Mouse (Mus musculus): Measurements from ENCODE around the gene Ascl4.
A peak's percentile ranks its signal among the peaks of the same experiment; 100 is the strongest.

Gene Ascl4

DNA sequence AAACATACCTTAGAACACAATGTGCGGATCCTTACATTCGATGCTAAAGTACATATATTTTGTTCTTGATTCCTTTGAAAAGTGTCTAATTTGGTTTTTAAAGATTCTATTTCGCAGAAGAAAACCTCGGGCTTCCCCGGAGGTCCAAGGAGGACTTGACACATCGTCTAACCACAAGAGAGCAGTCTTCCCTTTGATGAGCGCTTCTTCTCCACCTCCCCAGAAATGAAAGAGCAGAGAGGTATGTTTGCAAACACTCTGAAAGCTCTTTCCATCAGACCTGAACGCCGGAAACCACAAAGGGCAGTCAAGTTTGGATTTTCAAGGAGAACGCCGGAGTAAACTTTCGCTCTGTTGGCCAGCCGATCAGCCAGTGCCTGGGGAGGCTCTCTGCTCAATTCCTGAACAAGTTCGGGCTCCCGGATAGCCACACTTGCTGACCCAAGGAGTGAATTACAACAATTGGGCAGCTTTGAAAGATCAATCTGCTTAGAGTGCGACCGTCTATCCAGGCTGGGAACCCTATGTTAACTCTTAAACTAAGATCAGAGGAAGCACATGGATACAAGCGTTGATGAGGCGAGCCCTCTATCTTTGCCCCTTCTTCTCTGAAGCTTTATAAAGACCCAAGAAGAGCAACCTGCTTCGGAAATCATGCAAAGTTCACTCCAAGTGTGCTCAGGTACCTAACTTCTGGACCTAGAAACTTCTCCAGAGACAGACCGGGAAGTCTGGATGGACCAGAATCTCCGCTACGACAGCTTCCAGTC, at the start of gene Ascl4:
Gene Ascl4, plus strand, starts transcription at position 6 of the 770 bp plus-strand sequence.
- DNase-seq (ENCODE audit: low spot score in 2 of 2) = peak; percentile 23 to 27

DNA sequence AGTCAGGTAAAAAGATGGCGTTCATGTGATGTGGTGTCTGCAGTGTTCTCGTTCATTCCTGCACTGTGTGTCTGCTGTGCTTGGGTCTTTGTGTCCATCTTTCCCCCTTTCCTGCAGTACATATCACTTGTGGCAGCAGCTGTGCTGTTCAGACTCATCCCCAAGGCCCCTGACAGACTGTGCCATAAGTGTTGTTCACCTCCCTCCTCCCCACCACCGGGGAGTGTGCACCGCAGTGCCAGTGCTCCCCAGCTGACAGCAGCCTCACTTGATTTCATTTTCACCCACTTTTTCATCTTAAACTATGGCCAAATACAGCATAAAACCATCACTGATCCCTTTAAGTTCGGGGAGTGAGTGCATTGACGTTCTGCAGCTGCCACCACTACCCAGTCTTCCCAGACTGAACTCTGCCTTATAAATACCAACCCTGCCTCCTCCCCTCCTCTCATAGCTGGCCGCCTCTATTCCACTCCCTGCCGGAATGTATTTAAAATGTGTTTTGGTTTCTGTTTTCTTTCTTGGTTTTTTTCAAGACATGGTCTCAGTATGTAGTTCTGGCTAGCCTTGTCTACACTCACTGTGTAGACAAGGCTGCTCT, 47.5 kb upstream of the Ascl4 start:
- no peak for DNase-seq (ENCODE audit: low spot score in 2 of 2)

DNA sequence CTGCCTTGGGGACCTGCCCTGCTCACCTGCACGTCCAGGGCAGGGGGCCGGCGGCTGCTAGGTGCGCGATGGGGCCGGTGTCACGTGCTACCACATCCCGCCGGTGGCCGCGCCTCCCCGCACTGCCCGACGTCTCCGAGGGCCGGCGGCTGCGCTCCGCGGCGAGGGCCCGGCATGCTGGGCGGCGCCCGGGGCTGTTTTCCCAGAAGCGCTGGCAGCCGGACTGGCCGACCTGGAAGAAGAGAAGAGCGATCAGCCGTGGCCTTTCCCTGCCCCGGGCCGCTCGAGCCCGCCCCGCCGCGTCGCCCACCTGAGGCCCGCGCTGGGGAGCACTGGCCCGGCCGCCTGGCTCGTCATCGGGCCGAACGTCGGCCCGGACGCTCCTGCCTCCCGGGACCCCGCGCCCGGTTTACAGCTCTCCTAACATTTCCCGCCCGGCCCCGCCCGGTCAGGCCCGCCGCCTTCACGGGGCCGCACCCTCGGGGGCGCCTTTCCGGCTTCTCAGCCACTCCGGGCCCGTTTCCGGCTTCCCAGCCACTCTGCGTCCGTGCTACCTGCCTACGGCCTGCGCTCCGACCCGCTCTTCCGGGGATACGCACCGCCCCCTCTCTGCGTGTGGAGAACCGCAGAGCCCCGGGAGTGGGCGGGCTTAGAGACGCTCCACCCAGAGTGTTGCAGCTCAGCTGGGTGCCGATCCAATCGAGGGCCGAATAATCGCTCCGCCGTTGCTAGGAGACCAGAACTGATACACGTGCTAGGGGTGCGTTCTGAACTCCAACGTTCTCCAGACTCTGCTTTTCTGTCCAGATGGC, 10.8 kb upstream of the Ascl4 start, which contains the start of gene Prdm4:
Gene Prdm4, minus strand, starts transcription at position 645 of the 812 bp plus-strand sequence.
- peak; percentile 98 for DNase-seq (ENCODE audit: low spot score in 2 of 2)

DNA sequence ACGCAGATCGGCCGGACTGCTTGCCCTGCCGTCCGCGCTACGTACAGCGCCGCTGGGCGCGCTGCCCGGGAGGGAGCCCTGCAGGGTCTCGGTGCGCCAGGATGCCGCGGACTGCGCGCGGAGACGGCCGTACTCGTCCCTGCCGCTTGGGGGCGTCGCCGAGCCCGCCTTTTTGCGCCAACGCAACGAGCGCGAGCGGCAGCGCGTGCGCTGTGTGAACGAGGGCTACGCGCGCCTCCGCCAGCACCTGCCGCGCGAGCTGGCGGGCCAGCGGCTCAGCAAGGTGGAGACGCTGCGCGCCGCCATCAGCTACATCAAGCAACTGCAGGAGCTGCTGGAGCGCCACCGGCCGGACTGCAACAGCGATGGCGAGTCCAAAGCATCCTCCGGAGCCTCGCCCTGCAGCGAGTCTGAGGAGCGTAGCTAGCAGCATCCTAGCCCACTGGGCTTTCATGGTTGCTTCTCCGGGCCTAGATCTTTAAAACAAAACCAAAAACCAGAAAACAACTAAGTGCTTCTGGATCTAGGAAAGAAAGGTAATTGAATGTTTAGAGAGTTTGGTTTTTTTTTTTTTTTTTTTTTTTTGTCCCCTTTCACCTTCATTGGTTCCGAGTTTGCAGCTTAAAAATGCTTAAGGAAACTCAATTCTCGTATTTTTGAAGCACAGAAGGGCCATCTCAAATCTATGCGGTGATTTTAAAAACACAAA, 1.2 kb downstream of the Ascl4 start:
- DNase-seq (ENCODE audit: low spot score in 2 of 2) = peak; percentile 80

DNA sequence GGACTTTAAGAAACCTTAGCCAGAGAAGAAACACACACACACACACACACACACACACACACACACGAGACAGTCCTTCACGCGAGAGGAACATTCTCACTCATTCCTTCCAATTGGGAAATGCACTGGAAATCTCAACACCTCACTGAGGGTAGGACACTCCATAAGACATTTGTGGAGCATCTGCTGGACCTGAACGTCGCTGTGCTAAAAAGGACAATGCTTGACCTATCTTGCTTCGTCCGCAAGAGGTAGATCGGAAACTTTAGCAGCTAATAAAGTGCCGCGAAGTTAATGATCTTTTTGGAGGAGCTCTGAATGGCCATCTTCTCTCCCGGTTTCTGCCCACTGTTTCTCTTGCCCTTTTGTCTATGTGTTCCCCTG, 1.7 kb downstream of the Ascl4 start:
- DNase-seq (ENCODE audit: low spot score in 2 of 2) = peak in 1 of 2 experiments; percentile 10

DNA sequence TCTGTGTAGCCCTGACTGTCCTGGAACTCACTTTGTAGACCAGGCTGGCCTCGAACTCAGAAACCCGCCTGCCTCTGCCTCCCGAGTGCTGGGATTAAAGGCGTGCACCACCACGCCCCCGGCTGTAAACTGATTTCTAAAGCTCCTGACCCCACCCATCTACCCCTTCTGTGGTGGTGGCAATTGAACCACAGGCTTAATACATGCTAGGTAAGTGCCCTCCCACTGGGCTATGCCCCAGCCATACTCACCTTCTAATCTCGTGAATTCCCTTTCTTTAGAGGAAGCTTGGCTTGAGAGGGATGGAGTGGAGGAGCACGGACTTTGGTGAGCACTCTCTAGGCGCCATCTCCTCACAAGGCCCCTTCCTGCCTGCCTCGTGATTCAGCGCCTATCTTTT, 2.5 kb downstream of the Ascl4 start:
- DNase-seq (ENCODE audit: low spot score in 2 of 2) = no peak

DNA sequence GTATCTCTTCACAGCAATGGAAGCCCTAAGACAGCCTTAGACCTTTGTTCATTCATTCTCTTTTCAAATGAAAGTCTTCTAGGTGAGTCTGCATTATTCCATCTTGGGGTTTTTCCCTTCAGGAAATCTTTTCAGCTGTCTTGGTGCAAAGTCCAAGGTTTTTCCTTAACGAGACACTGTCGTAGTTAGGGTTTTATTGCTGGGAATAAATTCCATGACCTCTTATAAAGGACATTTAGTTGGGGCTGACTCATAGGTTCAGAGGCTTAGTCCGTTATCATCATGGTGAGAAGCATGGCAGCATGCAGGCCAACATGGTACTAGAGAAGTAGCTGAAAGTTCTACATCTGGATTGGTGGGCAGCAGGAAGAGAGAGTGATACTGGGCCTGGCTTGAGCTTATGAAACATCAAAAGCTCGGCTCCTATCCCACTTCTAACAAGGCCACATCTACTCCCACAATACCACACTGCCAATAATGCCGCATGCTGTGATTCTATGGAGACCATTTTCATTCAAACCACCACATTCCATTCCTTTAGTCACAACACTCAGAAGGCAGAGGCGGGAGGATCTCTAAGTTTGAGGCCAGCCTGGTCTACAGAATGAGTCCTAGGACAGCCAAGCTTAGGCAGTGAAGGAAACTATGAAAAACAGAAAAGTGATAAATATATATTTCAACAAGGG, 8.9 kb downstream of the Ascl4 start:
- no peak for DNase-seq (ENCODE audit: low spot score in 2 of 2)

DNA sequence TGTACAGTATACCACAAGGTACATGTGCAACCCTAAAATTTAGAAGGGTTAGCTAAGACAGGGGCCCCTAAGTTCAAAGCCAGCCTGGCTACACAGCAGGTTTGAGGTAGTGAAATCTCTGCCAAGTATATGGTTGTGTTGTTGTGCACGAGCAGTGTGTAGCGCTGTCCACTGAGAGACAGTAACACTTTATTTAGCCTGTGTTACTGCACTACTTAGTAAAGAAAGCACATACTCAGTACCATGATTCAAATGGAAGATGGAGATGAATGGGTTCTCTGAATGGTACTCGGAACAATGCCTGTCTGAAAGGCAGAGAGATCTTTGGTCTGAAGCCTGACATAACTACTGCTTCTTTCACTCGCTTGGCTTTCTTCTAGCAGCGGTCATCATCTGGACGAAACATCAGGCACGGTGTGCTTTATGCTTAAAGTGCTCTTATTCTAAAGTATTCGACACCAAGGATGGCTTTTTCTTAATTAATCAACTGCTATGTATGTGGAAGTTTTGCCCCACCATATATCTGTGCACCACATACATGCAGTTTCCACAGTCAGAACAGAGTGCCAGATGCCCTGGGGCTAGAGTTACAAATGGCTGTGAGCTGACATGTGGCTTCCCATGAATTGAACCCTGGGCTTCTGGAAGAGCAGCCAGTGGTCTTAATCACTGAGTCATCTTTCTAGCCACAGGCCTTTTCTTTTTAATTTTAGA, 21.2 kb downstream of the Ascl4 start:
- DNase-seq (ENCODE audit: low spot score in 2 of 2) = no peak

DNA sequence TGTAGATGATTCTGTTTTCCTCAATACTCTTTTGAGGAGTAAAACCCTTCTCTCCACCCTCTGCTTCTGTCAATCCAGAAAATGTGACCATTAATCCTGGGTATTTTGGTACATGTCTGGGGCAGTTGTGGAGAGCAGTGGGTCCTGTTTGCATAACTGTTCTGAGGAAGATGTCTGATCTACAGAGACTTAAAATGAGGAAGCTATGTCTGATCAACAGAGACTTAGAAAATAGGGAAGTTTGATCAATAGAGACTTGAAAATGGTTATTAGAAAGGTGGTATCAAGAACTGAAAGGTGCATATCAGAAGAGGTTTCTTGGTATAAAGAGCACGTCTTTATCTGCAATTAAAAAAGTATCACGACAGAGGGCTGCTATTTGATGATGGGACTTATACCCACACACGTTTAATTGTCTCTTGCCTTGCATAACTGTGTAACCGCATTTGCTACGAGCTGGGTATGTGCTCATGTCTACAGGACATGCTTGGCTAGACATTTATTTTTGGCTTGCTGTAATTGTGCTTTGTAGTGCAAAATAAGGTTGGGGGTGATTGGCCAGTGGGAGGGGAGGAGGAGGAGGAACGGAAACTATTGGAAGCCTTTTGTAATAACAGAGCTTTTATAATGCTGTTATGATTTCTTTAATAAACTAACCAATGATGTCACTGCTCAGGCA, 24.4 kb downstream of the Ascl4 start:
- DNase-seq (ENCODE audit: low spot score in 2 of 2) = no peak

DNA sequence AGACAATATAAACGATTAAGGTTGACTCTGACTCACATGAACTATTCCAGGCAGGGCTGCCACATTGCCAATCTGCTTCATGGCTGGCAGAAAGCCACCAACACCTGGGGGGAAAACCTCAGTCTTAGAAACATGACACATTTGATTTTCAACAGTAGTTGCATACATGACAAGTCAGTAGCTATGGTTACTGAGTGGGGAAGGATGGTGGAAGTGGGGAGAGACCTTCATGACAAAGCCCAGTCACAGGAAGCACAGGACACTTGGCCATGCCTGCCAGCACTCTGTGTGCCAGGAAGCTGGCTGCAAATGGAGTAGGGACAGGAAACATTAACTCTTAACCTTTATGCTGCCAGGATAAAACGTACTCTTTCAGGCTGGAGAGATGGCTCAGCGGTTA, 25.9 kb downstream of the Ascl4 start:
- no peak for DNase-seq (ENCODE audit: low spot score in 2 of 2)

DNA sequence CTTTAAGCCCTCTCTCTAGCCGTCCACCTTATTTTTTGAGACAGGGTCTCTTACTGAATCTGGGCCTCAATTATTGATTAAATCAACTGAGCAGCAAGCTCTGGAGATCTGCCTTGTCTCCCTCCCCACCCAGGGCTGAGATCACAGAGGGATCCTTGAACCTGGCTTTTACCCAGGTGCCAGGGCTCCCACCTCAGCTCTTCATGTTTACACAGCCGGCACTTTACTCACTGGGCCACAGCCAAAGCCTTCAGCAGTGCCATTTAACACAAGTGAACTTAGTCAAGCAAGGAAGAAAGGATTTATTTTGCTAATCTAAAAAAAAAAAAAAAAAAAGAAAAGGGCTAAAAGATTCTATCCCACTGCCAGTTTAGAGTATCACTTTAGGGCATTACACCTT, 26.9 kb downstream of the Ascl4 start:
- DNase-seq (ENCODE audit: low spot score in 2 of 2) = no peak

DNA sequence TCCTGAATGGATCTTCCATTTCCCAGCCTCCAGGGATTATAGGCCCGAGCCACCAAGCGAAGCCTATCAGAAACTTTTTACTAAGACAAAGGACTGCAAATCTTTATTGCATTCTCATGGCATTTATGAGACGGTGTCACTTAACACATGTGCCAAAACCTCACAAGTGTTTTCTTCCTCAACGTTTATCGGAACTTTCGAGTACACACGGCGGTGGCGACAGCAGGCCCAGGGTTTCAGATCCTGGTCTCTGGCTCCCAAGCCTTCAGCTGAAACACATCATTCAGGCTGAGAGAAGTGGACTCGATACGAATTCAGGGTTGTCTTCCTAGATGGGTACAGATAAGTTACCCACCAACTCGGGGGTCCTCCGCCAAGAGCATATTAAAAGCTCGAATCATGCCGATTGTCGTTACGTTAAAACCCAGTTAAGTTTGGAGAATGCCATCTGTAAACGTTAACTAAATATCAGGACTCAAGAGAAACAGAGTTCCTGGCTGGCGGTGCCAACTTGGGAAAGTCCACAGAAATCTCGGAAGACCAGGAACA, 29.5 kb downstream of the Ascl4 start:
- no peak for DNase-seq (ENCODE audit: low spot score in 2 of 2)

DNA sequence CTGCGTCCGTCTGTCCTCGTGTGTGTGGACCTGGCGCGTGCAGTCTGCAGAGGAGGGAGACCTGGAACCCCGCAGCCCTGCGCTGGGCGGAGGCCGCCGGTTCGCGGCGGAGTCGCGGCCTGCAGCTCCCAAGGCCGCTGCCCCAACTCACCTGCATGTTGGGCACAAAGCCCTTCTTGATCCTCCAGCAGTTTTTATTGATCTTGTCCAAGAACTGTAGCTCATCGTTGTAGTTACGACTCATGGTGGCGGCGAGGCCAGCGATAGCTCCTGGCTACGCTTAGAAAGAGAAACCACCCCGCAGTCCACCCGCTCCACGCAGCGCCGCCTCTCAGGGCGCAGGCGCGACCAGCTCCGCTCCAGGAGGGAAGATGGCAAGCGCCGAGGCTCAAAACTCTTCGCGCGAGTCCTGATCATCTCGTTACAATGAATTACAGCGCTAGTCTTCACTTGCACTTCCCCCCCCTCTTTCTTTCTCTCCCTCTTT, 30.0 kb downstream of the Ascl4 start, which contains the start of gene Rtcb:
Gene Rtcb, minus strand, starts transcription at position 360 of the 487 bp plus-strand sequence.
- peak; percentile 98 to 100 for DNase-seq (ENCODE audit: low spot score in 2 of 2)

DNA sequence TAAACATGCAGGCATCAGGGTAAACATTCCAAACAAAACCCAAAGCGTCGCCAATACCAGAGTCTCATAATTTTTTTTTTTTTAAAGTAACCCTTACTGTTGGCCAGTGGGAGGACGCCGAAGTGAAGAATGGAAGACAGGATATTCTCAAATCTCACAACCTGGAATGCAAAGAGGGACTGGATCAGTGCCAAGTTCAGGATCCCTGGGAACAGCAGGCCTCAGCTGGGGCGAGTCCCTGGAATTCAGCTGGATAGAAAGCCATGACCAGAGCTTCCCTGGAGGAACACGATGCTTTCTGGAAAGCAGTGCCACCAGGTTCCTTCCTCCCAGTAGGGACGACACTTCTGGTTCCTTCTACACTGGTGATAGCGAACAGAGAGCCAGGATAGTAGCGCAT, 35.4 kb downstream of the Ascl4 start:
- DNase-seq (ENCODE audit: low spot score in 2 of 2) = no peak

DNA sequence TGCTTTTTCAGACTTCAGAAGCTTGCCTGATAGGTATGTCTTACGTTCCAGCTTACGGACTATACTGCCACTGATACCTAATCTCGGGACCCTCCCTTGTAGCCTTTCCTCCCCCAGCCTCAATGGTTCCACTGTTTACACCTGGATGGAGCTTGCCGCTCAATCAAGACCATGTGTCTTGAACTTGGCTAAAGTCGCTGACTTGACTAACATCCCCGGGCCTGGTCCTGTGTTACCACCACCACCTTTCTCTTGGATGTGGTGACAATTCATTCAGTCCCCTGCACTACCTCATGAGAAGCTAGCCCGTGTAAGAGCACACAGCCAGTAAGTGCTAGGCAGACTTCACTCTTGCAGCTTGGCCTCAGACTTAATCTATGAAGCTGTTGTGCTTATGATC, 36.8 kb downstream of the Ascl4 start:
- no peak for DNase-seq (ENCODE audit: low spot score in 2 of 2)

DNA sequence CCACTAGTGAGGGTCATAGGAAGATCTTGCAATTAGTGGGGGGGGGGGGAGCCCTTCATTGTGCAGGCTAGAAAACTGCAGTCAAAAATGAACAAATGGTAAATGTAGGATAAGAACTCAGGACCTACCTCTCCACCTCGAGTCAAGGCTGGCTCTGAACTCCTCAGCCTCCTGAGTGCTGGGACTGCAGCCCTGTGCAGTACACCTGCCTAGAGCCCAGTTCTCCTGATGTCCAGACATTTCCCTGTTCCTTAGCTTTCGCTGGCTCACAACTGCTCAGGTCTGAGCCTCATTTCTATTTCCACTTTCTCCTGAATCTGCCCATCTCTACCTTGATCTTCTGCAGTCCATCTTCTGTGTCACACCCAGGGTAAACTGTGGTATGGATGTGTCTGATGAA, 39.0 kb downstream of the Ascl4 start:
- no peak for DNase-seq (ENCODE audit: low spot score in 2 of 2)

DNA sequence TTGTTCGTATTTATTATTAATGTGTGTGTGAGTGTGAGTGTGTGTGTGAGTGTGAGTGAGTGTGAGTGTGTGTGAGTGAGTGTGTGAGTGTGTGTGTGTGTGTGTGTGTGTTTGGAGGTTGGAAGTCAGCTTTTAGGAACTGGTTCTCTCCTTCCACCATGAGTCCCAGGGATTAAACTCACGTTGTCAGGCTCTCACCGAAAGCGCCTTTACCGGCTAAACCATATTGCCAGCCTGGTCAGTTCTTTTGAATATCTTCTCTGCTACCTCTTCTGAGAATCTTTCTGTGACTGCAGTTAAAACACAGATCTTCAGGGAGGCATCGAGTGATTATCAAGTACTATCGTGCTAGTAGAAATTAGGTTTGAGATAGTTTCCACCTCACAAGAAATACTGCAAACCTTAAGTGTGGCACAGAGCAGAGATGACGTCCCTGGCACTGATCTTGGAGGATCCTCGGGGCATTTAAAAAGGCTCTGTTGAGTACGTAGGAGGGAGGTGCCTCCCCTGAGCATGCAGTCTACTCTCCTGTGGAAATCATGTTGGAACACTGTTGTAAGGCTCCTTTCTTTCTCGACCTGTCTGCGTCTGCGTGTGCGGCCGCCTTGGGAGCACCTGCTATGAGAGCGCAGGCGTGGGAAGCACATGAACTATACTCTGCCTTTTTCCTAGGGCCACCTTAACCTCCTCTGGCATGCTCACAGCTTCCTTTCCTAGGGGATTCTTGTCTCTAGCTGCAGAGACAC, 40.1 kb downstream of the Ascl4 start:
- peak in 1 of 2 experiments; percentile 4 for DNase-seq (ENCODE audit: low spot score in 2 of 2)

DNA sequence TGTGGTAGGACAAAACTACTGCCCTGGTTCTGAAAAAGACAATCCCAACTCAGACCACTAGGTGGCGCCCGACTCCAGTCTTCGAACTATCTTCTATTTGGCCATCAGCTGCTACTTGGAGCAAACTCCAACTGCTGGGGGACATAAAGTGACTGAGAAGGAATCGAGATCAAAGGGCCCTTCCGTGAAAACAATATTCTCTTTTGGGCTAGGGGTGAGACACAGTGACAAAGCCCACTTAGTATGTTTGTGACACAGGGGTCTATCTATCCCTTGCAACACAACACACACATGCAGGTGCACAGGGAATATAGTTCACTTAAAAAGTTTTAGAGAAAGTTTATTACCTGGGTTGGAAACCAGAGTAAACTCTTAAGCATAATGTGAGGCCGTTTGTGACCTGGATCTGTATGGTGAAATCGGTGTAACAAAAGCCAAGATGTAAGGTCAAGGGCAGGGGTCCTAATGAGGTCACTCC, 40.7 kb downstream of the Ascl4 start:
- peak; percentile 92 to 94 for DNase-seq (ENCODE audit: low spot score in 2 of 2)

DNA sequence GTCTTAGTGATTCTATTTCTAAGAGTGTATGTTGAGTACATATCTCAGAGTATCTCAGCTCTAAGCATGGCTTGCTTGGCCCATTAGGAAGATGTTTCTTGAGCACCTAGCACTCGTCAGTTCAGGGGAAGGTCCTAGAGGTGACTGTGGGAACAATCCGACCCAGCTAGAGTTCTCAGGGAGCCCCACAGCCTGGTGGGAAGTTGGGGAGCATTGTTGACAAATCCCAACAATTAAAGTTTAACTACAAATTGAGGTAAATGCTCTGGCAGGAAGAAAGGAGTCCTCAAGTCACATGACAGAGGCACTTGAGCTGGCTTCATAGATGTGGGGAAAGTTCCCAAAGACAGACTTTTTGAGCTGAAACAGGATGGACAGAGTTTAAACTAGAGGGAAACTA, 41.2 kb downstream of the Ascl4 start:
- no peak for DNase-seq (ENCODE audit: low spot score in 2 of 2)

Measured in right cerebral cortex, adult 2 months (tissue).